Mouse (Mus musculus): ENCODE data around the gene Hivep3. TPM values are rescaled to one million over a fixed set of nuclear protein-coding genes. Genes with fewer than 3 reads are reported as not detected.

Hivep3 gene
- total and polyA plus RNA-seq, 3 experiments, result not detected

- Histone ChIP-seq H3K4me1 (ENCODE audit: control insufficient read depth in 1 of 2, insufficient read depth in 2 of 2, low read length in 2 of 2) (no peaks in the 10 kb centered on the region), H3K27me3 (ENCODE audit: control insufficient read depth in 1 of 2, insufficient read depth in 2 of 2, low read length in 2 of 2) (no peaks in the 10 kb centered on the region), H3K79me2 (ENCODE audit: control insufficient read depth, insufficient read depth, low read length, poor library complexity) (no peaks in the 10 kb centered on the region), H3K9me3 (replicated peaks; ENCODE audit: insufficient read depth, low read length) (no peaks in the 10 kb centered on the region), H3K9ac (ENCODE audit: control insufficient read depth, low read depth, low read length, poor library complexity, severe bottlenecking) (no peak overlapping the region), H3K36me3 (ENCODE audit: control insufficient read depth in 1 of 2, insufficient read depth in 2 of 2, low read length in 2 of 2) (no peaks in the 10 kb centered on the region), H3K27ac (ENCODE audit: control insufficient read depth, low read depth, low read length) (no peak overlapping the region), H3K4me3 (ENCODE audit: control insufficient read depth in 1 of 2, insufficient read depth in 1 of 2, low read depth in 2 of 2, low read length in 2 of 2) (no peak overlapping the region)
- TF ChIP-seq HCFC1 (IDR thresholded peaks at IDR 0.05; ENCODE audit: low read depth, low read length), result no peak
- no peak for TF ChIP-seq E2F4 (IDR thresholded peaks at IDR 0.05; ENCODE audit: borderline replicate concordance, low read depth, low read length)
- TF ChIP-seq MYC (IDR thresholded peaks at IDR 0.05; ENCODE audit: low read depth, low read length), result no peak
- TF ChIP-seq USF1 (IDR thresholded peaks at IDR 0.05; ENCODE audit: low read depth, low read length), result no peak
- TF ChIP-seq NELFE (IDR thresholded peaks at IDR 0.05; ENCODE audit: low read depth, low read length), result no peak
- DNase-seq (ENCODE audit: low read depth, low spot score), result no peak
Observed at GRCm38 (mm10) chr4:120083700-120084099, 350.1 kb downstream of the Hivep3 start.

GRCm38 (mm10) chr4:120089536-120089935 lies 356.0 kb downstream of the Hivep3 start:
- no peaks in the 10 kb centered on the region for H3K79me2 ChIP-seq (ENCODE audit: control insufficient read depth, insufficient read depth, low read length, poor library complexity)
- H3K4me3 ChIP-seq (ENCODE audit: control insufficient read depth in 1 of 2, insufficient read depth in 1 of 2, low read depth in 2 of 2, low read length in 2 of 2), result no peak overlapping the region
- no peaks in the 10 kb centered on the region for H3K27me3 ChIP-seq (ENCODE audit: control insufficient read depth in 1 of 2, insufficient read depth in 2 of 2, low read length in 2 of 2)
- no peaks in the 10 kb centered on the region for H3K36me3 ChIP-seq (ENCODE audit: control insufficient read depth in 1 of 2, insufficient read depth in 2 of 2, low read length in 2 of 2)
- DNase-seq (ENCODE audit: low read depth, low spot score), result no peak
- no peak overlapping the region for H3K27ac ChIP-seq (ENCODE audit: control insufficient read depth, low read depth, low read length)
- no peaks in the 10 kb centered on the region for H3K4me1 ChIP-seq (ENCODE audit: control insufficient read depth in 1 of 2, insufficient read depth in 2 of 2, low read length in 2 of 2)
- no peak for TF ChIP-seq GATA1 (IDR thresholded peaks at IDR 0.05; ENCODE audit: low read depth, low read length)
- TF ChIP-seq MAZ (IDR thresholded peaks at IDR 0.05; ENCODE audit: low read depth, low read length), result no peak
- no peak for TF ChIP-seq POLR2AphosphoS2 (IDR thresholded peaks at IDR 0.05; ENCODE audit: low read length)
- no peak for TF ChIP-seq NRF1 (IDR thresholded peaks at IDR 0.05; ENCODE audit: insufficient read depth, low read depth, low read length, poor library complexity, severe bottlenecking)
- no peak for TF ChIP-seq RCOR1 (IDR thresholded peaks at IDR 0.05; ENCODE audit: low read depth, low read length)
- TF ChIP-seq ETS1 (IDR thresholded peaks at IDR 0.05; ENCODE audit: low read depth, low read length), result no peak
- no peak for TF ChIP-seq RAD21 (IDR thresholded peaks at IDR 0.05; ENCODE audit: low read depth, low read length)
- TF ChIP-seq JUND (IDR thresholded peaks at IDR 0.05; ENCODE audit: low read depth, low read length), result no peak
- TF ChIP-seq EP300 (IDR thresholded peaks at IDR 0.05; ENCODE audit: low read depth in 1 of 2, low read length in 2 of 2), result no peak
- no peak for TF ChIP-seq ELF1 (IDR thresholded peaks at IDR 0.05; ENCODE audit: low read depth, low read length)
- TF ChIP-seq TAL1 (IDR thresholded peaks at IDR 0.05; ENCODE audit: low read length), result no peak
- TF ChIP-seq MYB (IDR thresholded peaks at IDR 0.05; ENCODE audit: low read depth, low read length), result no peak
- no peak for TF ChIP-seq MEF2A (IDR thresholded peaks at IDR 0.05; ENCODE audit: extremely low read depth, insufficient replicate concordance, low read depth, low read length, poor library complexity, severe bottlenecking)
- TF ChIP-seq USF2 (IDR thresholded peaks at IDR 0.05; ENCODE audit: borderline replicate concordance in 1 of 2, insufficient read depth in 1 of 2, low read depth in 1 of 2, low read length in 2 of 2), result no peak
- TF ChIP-seq CTCF (IDR thresholded peaks at IDR 0.05 in 2 of 3, conservative IDR thresholded peaks at IDR 0.05 in 1 of 3; ENCODE audit: control insufficient read depth in 1 of 3, insufficient read depth in 1 of 3, low read depth in 2 of 3, low read length in 3 of 3, poor library complexity in 1 of 3, severe bottlenecking in 1 of 3), result no peak
- H3K9me3 ChIP-seq (replicated peaks; ENCODE audit: insufficient read depth, low read length), result no peaks in the 10 kb centered on the region
- no peak overlapping the region for H3K9ac ChIP-seq (ENCODE audit: control insufficient read depth, low read depth, low read length, poor library complexity, severe bottlenecking)

Data from MEL (cell line).